Mouse (Mus musculus) stomach, postnatal 0 days (tissue): ENCODE measurements around the gene Acadl. TPM values are rescaled to one million over a fixed set of nuclear protein-coding genes. Genes with fewer than 3 reads are reported as not detected.

Experiments
- ATAC-seq: fragments of 200-750 bp; cut with Nextera tagmentation; 2 replicates; pipeline ENCODE4 v1.8.0; 2017; ENCODE audit not compliant: low FRiP score, low TSS enrichment
- DNase-seq: peaks from one replicate; pipeline ENCODE4 v3.0.0-alpha.2; 2016; ENCODE audit warnings: low spot score
- H3K27ac ChIP-seq: fragments of 300-500 bp; sonication (generic); replicated peaks from 2 replicates; pipeline ENCODE4 v1.5.1; 2014; ENCODE audit warnings: mild to moderate bottlenecking, control low read depth
- H3K27me3 ChIP-seq: fragments of 300-500 bp; sonication (generic); 2 replicates; pipeline ENCODE4 v1.6.1; 2014; ENCODE audit warnings: low read length; ENCODE audit not compliant: control insufficient read depth, insufficient read depth
- H3K36me3 ChIP-seq: fragments of 300-500 bp; sonication (generic); 2 replicates; pipeline ENCODE4 v1.6.1; 2014; ENCODE audit warnings: low read length, mixed read lengths; ENCODE audit not compliant: control insufficient read depth, insufficient read depth
- H3K4me1 ChIP-seq: fragments of 300-500 bp; sonication (generic); replicated peaks from 2 replicates; pipeline ENCODE4 v1.6.1; 2014; ENCODE audit warnings: antibody characterized with exemption; ENCODE audit not compliant: control insufficient read depth, insufficient read depth
- H3K4me2 ChIP-seq: fragments of 300-500 bp; sonication (generic); replicated peaks from 2 replicates; pipeline ENCODE4 v1.6.1; 2014; ENCODE audit warnings: low read depth, mild to moderate bottlenecking, control low read depth, moderate library complexity
- H3K4me3 ChIP-seq: fragments of 300-500 bp; sonication (generic); 2 replicates; pipeline ENCODE4 v1.5.1; 2014; ENCODE audit warnings: low read depth, low read length, control low read depth
- H3K9ac ChIP-seq: fragments of 300-500 bp; sonication (generic); 2 replicates; pipeline ENCODE4 v1.6.1; 2014; ENCODE audit warnings: mild to moderate bottlenecking, low read length, control low read depth, mixed read lengths
- H3K9me3 ChIP-seq: fragments of 300-500 bp; sonication (generic); 2 replicates; pipeline ENCODE4 v1.6.1; 2016; ENCODE audit warnings: low read length; ENCODE audit not compliant: control insufficient read depth
- CTCF ChIP-seq: IDR thresholded peaks from 2 replicates; pipeline ENCODE4 v1.5.1; 2016; ENCODE audit warnings: antibody characterized with exemption, low read depth, mild to moderate bottlenecking, moderate library complexity
- EP300 ChIP-seq: optimal IDR thresholded peaks from 2 replicates; pipeline ENCODE3; 2016; ENCODE audit warnings: antibody characterized with exemption
- WGBS: fragments of 180-500 bp; shearing (Covaris S2); extraction: QIAGEN DNeasy Blood & Tissue Kit; methylation state at CpG from one replicate; pipeline ENCODE4 v1.1.7; 2014; 5-methylcytosine and 5-hydroxymethylcytosine counted together
- polyA plus RNA-seq: library from polyadenylated mRNA; unstranded; fragments of >200 nt; fragmentation: Nextera tagmentation; extraction: Ambion mirVana; gene quantifications from 2 replicates; pipeline ENCODE4 v1.2.1, GENCODE M21; 2015

Gene Acadl
- polyA plus RNA-seq, 1 experiment from 2014 or later, result 232 TPM

DNA sequence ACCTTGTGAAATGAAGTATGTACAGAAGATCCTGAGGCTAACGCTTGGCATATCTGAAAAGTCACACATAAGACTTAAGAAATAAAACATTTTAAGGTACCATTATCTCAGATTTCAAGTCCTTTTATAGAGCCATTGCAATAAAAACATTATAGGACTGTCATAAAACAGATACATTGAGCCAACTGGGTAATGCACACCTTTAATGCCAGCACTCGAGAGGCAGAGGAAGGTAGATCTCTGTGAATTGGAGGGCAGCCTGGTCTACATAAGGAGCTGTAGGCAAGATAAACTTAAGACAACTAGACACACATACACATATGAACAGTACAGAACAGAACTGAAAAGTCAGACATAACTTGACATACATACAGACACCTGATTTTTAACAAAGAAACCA lies 65.1 kb downstream of the Acadl start:
- Histone ChIP-seq H3K9ac (no peak overlapping the region), H3K4me3 (no peak overlapping the region), H3K27me3 (no peaks in the 10 kb centered on the region), H3K4me1 (no peaks in the 10 kb centered on the region), H3K9me3 (no peaks in the 10 kb centered on the region), H3K4me2 (no peak overlapping the region), H3K36me3 (no peaks in the 10 kb centered on the region; the same call in 1 of the 2 replicates), H3K27ac (no peak overlapping the region)
- no peak for TF ChIP-seq CTCF
- no peak for TF ChIP-seq EP300
- DNase-seq, result no peak
- 94% methylated on average over 2 of the region's 2 CpGs for WGBS
- ATAC-seq, result no peak

DNA sequence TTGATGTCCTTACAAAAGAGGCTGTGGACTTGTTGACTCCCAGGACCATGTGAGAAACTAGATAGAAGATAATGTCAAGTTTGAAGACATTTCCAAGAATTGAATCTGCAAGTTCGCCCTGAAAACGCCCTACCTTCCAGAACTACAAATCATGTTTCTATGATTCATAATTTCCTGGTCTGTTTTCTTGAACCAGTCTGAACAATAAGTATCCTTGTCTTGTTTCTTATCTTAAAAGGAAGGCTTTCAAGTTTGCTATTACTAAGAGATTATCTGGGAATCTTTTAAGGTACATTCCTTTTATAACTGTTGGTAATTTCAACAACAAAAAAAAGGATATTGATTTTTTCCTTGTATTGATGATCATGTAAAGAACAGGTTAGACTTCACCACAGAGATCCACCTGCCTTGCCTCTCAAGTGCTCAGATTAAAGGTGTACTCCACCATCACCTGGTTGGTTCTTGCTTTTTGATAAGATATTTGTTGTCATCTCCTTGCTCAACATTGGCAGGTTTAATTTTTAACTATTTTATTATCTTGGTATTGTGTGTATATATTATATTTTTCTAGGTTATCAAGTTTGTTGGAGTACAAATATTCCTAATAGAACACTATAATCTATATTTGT lies 70.1 kb downstream of the Acadl start:
- WGBS, result 46% methylated on average over 2 of the region's 2 CpGs

DNA sequence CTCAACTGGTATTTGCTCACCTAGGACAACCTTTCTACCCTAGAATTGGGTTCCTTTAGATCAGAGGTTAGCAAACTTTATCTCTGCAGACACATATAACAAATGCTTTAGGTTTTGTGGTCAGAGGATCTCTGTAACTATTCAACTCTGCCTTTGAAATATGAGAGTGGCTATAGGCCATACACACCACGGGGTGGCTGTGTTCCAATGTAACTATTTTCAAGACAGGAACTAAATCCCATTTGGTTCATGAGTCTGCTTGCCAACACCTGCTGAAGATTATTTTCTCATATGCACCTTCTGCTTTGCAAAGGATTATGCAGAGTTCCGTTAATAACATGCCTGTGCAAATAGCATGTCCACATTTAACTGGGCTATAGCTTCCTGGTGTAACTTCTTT lies 80.8 kb downstream of the Acadl start:
- no peaks in the 10 kb centered on the region for H3K9me3 ChIP-seq
- no peak overlapping the region for H3K4me2 ChIP-seq
- no peak overlapping the region for H3K9ac ChIP-seq
- H3K4me3 ChIP-seq, result no peak overlapping the region
- WGBS, result 32% methylated on average over 2 of the region's 2 CpGs
- ATAC-seq (peak; percentile 51; the same call in 1 of the 2 replicates), DNase-seq (no peak)
- H3K36me3 ChIP-seq, result no peaks in the 10 kb centered on the region
- TF ChIP-seq EP300, result no peak
- no peak for TF ChIP-seq CTCF
- no peak overlapping the region for H3K27ac ChIP-seq
- H3K27me3 ChIP-seq, result no peaks in the 10 kb centered on the region
- no peaks in the 10 kb centered on the region for H3K4me1 ChIP-seq

More for the DNA sequence above, 70.1 kb downstream of the Acadl start:
- no peak overlapping the region for H3K27ac ChIP-seq
- ATAC-seq, result peak; percentile 71
- no peak for DNase-seq
- no peaks in the 10 kb centered on the region for H3K27me3 ChIP-seq
- H3K9ac ChIP-seq, result no peak overlapping the region
- H3K36me3 ChIP-seq, result no peaks in the 10 kb centered on the region
- no peak overlapping the region for H3K4me3 ChIP-seq
- no peaks in the 10 kb centered on the region for H3K9me3 ChIP-seq
- TF ChIP-seq EP300 (no peak), CTCF (no peak)
- H3K4me2 ChIP-seq, result no peak overlapping the region
- H3K4me1 ChIP-seq, result no peaks in the 10 kb centered on the region

DNA sequence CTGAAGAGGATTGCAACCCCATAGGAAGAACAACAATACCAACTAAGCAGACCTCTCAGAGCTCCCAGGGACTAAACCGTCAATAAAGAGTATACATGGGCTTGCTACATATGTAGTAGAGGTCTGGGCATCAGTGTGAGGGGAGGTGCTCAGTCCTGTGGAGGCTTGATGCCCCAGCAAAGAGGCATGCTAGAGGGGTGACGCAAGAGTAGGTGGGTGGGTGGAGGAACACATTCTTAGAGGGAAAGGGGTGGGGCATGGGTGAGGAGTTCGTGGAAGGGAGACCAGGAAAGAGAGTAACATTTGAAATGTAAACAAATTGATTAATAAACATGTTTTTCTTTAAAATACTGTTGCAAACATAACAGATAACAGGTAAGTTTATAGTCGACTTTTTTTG lies 82.0 kb downstream of the Acadl start:
- Histone ChIP-seq H3K27ac (no peak overlapping the region), H3K9ac (no peak overlapping the region), H3K4me3 (no peak overlapping the region), H3K36me3 (no peaks in the 10 kb centered on the region), H3K4me1 (no peaks in the 10 kb centered on the region), H3K9me3 (no peaks in the 10 kb centered on the region), H3K4me2 (no peak overlapping the region), H3K27me3 (no peaks in the 10 kb centered on the region)
- WGBS, result 62% methylated on average over 4 of the region's 4 CpGs
- peak; percentile 47; the same call in 1 of the 2 replicates for ATAC-seq
- TF ChIP-seq CTCF (no peak), EP300 (no peak)
- no peak for DNase-seq

Other genes with a start within 250 kb of the Acadl start
- gene Rpe, start 162.4 kb downstream of the Acadl start, polyA plus RNA-seq, result 30.8 and 31.5 TPM in 2 replicates
- gene Kansl1l, start 45.7 kb downstream of the Acadl start, polyA plus RNA-seq, result 6.5 and 6.7 TPM in 2 replicates
- 10.3 and 12.7 TPM in 2 replicates for gene Myl1, start 82.1 kb upstream of the Acadl start, polyA plus RNA-seq
- 49.4 and 56.3 TPM in 2 replicates for gene Lancl1, start 175.6 kb upstream of the Acadl start, polyA plus RNA-seq